ENCODE assay signal across 15 mouse cellular contexts in the genomic region with DNA sequence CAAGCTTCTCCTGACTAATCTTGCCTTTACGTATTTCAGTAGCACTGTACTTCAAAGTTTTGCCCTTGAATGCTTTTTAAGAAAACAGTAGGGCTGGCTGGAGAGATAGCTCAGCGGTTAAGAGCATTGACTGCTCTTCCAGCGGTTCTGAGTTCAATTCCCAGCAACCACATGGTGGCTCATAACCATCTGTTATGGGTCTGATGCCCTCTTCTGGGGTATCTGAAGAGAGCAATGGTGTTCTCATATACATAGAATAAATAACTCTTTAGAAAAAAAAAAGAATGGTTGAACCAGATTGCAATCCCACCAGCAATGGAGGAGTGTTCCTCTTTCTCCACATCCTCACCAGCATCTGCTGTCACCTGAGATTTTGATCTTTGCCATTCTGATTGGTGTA.
"Had no signal": no experiment of that assay in that cellular context is flagged by ENCODE, and none has a peak within 500 bp of the region (broad histone marks: within the 10 kb centered on the region; RNA-seq: fewer than 3 reads in every experiment).

No protein-coding gene starts in this region.

- H3K4me2 ChIP-seq: neural tube, embryonic 15.5 days; stomach, embryonic 15.5 days had no signal

- H3K9me3 ChIP-seq: neural tube, embryonic 15.5 days; stomach, embryonic 15.5 days had no signal

- H3K27ac ChIP-seq: neural tube, embryonic 15.5 days; stomach, embryonic 15.5 days; stomach, postnatal 0 days had no signal

- DNase-seq: retina, postnatal 1 day; right cerebral cortex, adult 18-20 months; right cerebral cortex, postnatal 14 days; right cerebral cortex, postnatal 25 days; right cerebral cortex, postnatal 4 days; spleen, adult 18-20 months; thymus, adult 18-20 months; thymus, adult 2 months; thymus, postnatal 14 days; thymus, postnatal 25 days; thymus, postnatal 36 days; thymus, postnatal 4 days had no signal

- H3K4me3 ChIP-seq: neural tube, embryonic 15.5 days; stomach, embryonic 15.5 days had no signal

- H3K9ac ChIP-seq: neural tube, embryonic 15.5 days; stomach, embryonic 15.5 days had no signal

- H3K4me1 ChIP-seq: neural tube, embryonic 15.5 days; stomach, embryonic 15.5 days had no signal

- H3K27me3 ChIP-seq: neural tube, embryonic 15.5 days; stomach, embryonic 15.5 days had no signal

- H3K36me3 ChIP-seq: neural tube, embryonic 15.5 days; stomach, embryonic 15.5 days had no signal
